Comparison of ENCODE assay signal across 9 mouse cellular contexts in the genomic region with DNA sequence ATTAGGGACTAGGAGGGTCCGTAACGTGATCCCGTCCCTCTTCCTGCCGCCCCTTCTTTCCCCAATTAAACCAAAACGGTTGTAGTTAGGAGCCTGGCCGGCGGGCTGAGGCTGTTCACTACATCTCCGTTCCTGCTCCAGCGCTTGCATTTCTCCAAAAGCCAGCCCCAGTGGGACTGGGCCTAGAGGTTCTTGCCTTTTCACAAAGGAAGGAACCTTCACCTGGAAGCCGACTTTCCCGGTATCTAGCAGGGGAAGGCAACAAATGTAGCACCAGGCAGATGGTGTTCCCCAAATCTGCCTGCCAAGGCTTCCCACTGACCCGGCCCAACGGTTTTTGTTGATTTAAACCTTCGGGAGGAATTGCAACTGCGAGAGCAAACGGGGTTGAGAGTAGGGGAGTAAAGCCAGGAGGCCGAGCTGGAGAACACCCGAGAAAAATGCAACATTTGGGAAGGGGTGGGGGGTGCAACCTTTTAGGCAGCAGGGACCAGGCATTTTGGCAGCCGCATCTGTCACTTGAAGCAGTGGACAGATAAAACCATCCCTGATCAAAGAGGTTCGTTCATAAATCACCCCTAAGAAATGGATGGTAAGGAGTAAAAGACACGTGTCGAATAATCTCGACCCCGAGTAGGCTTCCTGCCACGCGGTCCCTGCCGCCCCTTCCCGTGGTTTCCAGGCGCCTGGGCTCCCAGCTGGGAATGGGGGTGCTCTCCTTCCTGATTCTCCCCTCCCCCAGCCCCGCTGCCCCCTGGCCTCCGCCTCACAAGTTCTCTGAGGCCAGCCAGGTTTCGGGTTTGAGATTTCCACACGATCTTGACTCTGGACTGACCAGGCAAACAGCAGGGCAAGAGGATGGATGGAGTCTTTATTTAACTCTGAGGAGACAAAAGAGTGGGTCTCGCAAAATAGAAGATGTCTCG. TPM values are rescaled to one million over a fixed set of nuclear protein-coding genes. Genes with fewer than 3 reads are reported as not detected.
DNase-seq lines count a peak whose midpoint lies in the region; ATAC-seq and TF ChIP-seq lines count a peak whose summit lies in the region.
"Had no signal": no experiment of that assay in that cellular context is flagged by ENCODE, and none has a peak within 500 bp of the region (broad histone marks: within the 10 kb centered on the region; RNA-seq: fewer than 3 reads in every experiment).

No protein-coding gene starts in this region.

- no peaks in the 10 kb centered on the region for H3K9me3 ChIP-seq in embryonic facial prominence, embryonic 12.5 days
- no peaks in the 10 kb centered on the region for H3K9me3 ChIP-seq in hindbrain, embryonic 12.5 days (replicated peaks)
- H3K9me3 ChIP-seq in neural tube, embryonic 11.5 days (ENCODE audit: control insufficient read depth, low read length): no peaks in the 10 kb centered on the region

- H3K27me3 ChIP-seq in embryonic facial prominence, embryonic 12.5 days: no peaks in the 10 kb centered on the region; the same call in 1 of the 2 replicates
- H3K27me3 ChIP-seq in hindbrain, embryonic 12.5 days: peaks cover 95% of the 10 kb centered on the region
- H3K27me3 ChIP-seq in neural tube, embryonic 11.5 days (ENCODE audit: control insufficient read depth, insufficient read depth, low read length): peaks cover 79% of the 10 kb centered on the region

- under 1% methylated on average over 35 of the region's 35 CpGs for WGBS in embryonic facial prominence, embryonic 12.5 days
- under 1% methylated on average over 35 of the region's 35 CpGs for WGBS in hindbrain, embryonic 12.5 days
- WGBS in neural tube, embryonic 11.5 days: under 1% methylated on average over 35 of the region's 35 CpGs
- WGBS in lung, adult 2 months: 7% methylated on average over 35 of the region's 35 CpGs

- H3K4me3 ChIP-seq in embryonic facial prominence, embryonic 12.5 days: peak overlapping the region; percentile 39
- H3K4me3 ChIP-seq in hindbrain, embryonic 12.5 days: peak overlapping the region; percentile 20; the same call in 1 of the 2 replicates
- peak overlapping the region; percentile 11; the same call in 1 of the 2 replicates for H3K4me3 ChIP-seq in neural tube, embryonic 11.5 days (ENCODE audit: low read depth, low read length)
- H3K4me3 ChIP-seq in lung, adult 2 months (replicated peaks; ENCODE audit: extremely low read depth, low read depth, low read length): no peak overlapping the region

- H3K27ac ChIP-seq in embryonic facial prominence, embryonic 12.5 days: peak overlapping the region; percentile 95
- peak overlapping the region; percentile 25; the same call in 1 of the 2 replicates for H3K27ac ChIP-seq in hindbrain, embryonic 12.5 days
- H3K27ac ChIP-seq in neural tube, embryonic 11.5 days (ENCODE audit: low read depth, low read length): 0 out of 2 replicates have a peak overlapping the region, but pooled peaks have one; percentile 39

- TF ChIP-seq CTCF in lung, adult 2 months (IDR thresholded peaks at IDR 0.05; ENCODE audit: insufficient read depth, low read length): no peak

- peak; percentile 38 for ATAC-seq in embryonic facial prominence, embryonic 12.5 days (ENCODE audit: insufficient number of reproducible peaks, insufficient read depth, low FRiP score, low TSS enrichment)
- ATAC-seq in hindbrain, embryonic 12.5 days (ENCODE audit: low FRiP score): peak; percentile 7; the same call in 1 of the 2 replicates
- ATAC-seq in neural tube, embryonic 11.5 days (ENCODE audit: insufficient read depth, low FRiP score, low TSS enrichment): 0 out of 2 replicates have a peak, but pooled peaks have one; percentile 13

- peak; percentile 10 to 16 for DNase-seq in left cerebral cortex, postnatal 25 days (ENCODE audit: low spot score in 2 of 2)
- DNase-seq in left cerebral cortex, adult 8-10 months (ENCODE audit: low spot score in 2 of 2): no peak
- peak; percentile 68 for DNase-seq in neural tube, embryonic 11.5 days (ENCODE audit: low spot score)
- DNase-seq in frontal cortex, postnatal 14 days (ENCODE audit: low spot score in 2 of 2): no peak
- DNase-seq in urinary bladder, adult 18-20 months (ENCODE audit: low spot score in 2 of 2): no peak
- DNase-seq in lung, adult 2 months: no peak

- H3K36me3 ChIP-seq in embryonic facial prominence, embryonic 12.5 days: no peaks in the 10 kb centered on the region
- H3K36me3 ChIP-seq in hindbrain, embryonic 12.5 days: no peaks in the 10 kb centered on the region
- H3K36me3 ChIP-seq in neural tube, embryonic 11.5 days (ENCODE audit: control insufficient read depth, insufficient read depth, low read length): no peaks in the 10 kb centered on the region

- intact Hi-C loops in left cerebral cortex, postnatal 25 days (cut with DNase I): loop anchor here (5.0 kb wide), 1 partner anchor 39 kb away; a partner anchor contains a TSS

- peak overlapping the region; percentile 70 for H3K9ac ChIP-seq in embryonic facial prominence, embryonic 12.5 days
- H3K9ac ChIP-seq in hindbrain, embryonic 12.5 days: no peak overlapping the region; the same call in 1 of the 2 replicates
- H3K9ac ChIP-seq in neural tube, embryonic 11.5 days (ENCODE audit: low read length): no peak overlapping the region

- H3K4me1 ChIP-seq in embryonic facial prominence, embryonic 12.5 days: peaks cover 51% of the 10 kb centered on the region
- H3K4me1 ChIP-seq in hindbrain, embryonic 12.5 days: peaks cover 24% of the 10 kb centered on the region
- peaks cover 20% of the 10 kb centered on the region for H3K4me1 ChIP-seq in neural tube, embryonic 11.5 days (ENCODE audit: control insufficient read depth, insufficient read depth, low read length)
- H3K4me1 ChIP-seq in lung, adult 2 months (ENCODE audit: control insufficient read depth, insufficient read depth, low read length): no peaks in the 10 kb centered on the region

- no peak for TF ChIP-seq POLR2A in lung, adult 2 months (IDR thresholded peaks at IDR 0.05; ENCODE audit: borderline replicate concordance, extremely low read depth, low read depth, low read length)

- peak overlapping the region; percentile 74 for H3K4me2 ChIP-seq in embryonic facial prominence, embryonic 12.5 days (replicated peaks)
- H3K4me2 ChIP-seq in hindbrain, embryonic 12.5 days (replicated peaks): peak overlapping the region; percentile 47
- H3K4me2 ChIP-seq in neural tube, embryonic 11.5 days (ENCODE audit: low read depth): peak overlapping the region; percentile 41

RNA-seq across cellular contexts. Expression of a gene that starts 9.3 kb away (rescaled TPM):
- under 1 TPM; 0.87 to 0.94 TPM for total RNA-seq in left cerebral cortex, postnatal 25 days (2021)
- total RNA-seq in left cerebral cortex, adult 8-10 months (2022): 1 to 10 TPM in 1 of 4 experiments, under 1 TPM in 3; 0.74 to 1.1 (median 0.84) TPM
- polyA plus RNA-seq in embryonic facial prominence, embryonic 12.5 days (2016; fragmentation: Nextera tagmentation; extraction: Ambion mirVana): 79.1 and 85.3 TPM in 2 replicates
- 30.9 and 37.0 TPM in 2 replicates for polyA plus RNA-seq in hindbrain, embryonic 12.5 days (2016; fragmentation: Nextera tagmentation; extraction: Ambion mirVana)
- 20.9 and 25.2 TPM in 2 replicates for polyA plus RNA-seq in neural tube, embryonic 11.5 days (2014; fragmentation: Nextera tagmentation; extraction: Ambion mirVana)
- 1.4 and 2.3 TPM in 2 replicates for polyA plus RNA-seq in lung, adult 2 months (2012; rRNA removed)

RNA-seq across cellular contexts. Expression of a gene that starts 38.5 kb away (rescaled TPM):
- total RNA-seq in left cerebral cortex, postnatal 25 days (2021): not detected
- total RNA-seq in left cerebral cortex, adult 8-10 months (2022): not detected
- polyA plus RNA-seq in embryonic facial prominence, embryonic 12.5 days (2016; fragmentation: Nextera tagmentation; extraction: Ambion mirVana): 0.19 TPM in 1 of 2 replicates, not detected in the other
- 2.6 and 3.4 TPM in 2 replicates for polyA plus RNA-seq in hindbrain, embryonic 12.5 days (2016; fragmentation: Nextera tagmentation; extraction: Ambion mirVana)
- polyA plus RNA-seq in neural tube, embryonic 11.5 days (2014; fragmentation: Nextera tagmentation; extraction: Ambion mirVana): 0.72 and 1.2 TPM in 2 replicates
- not detected in 2 replicates for polyA plus RNA-seq in lung, adult 2 months (2012; rRNA removed)
- total RNA-seq: layer of hippocampus, postnatal 25 days had no signal

Comparison
In these comparisons a context has a peak if more than half of its experiments do, and no peak if none do; other contexts are left out.
1. DNase-seq: peak in left cerebral cortex, postnatal 25 days (2 of 2) and neural tube, embryonic 11.5 days (single experiment); none in left cerebral cortex, adult 8-10 months (0 of 2), frontal cortex, postnatal 14 days (0 of 2), urinary bladder, adult 18-20 months (0 of 2) and lung, adult 2 months (single experiment).
2. H3K27ac ChIP-seq: peak in every context shown above with its lines; median percentile 95 in embryonic facial prominence, embryonic 12.5 days; 39 in neural tube, embryonic 11.5 days; 25 in hindbrain, embryonic 12.5 days.
3. Peak in every context shown above with its lines, with median percentiles within 50 percentile points of each other: ATAC-seq and H3K4me2 ChIP-seq.